Mouse (Mus musculus): ENCODE data around the gene Atp6v1b1. TPM values are rescaled to one million over a fixed set of nuclear protein-coding genes. Genes with fewer than 3 reads are reported as not detected.

Gene Atp6v1b1
- polyA plus RNA-seq, 1 experiment from 2014 or later: not detected

- Histone ChIP-seq H3K36me3 (no peaks in the 10 kb centered on the region), H3K9ac (no peak overlapping the region), H3K4me2 (replicated peaks) (no peak overlapping the region), H3K27ac (no peak overlapping the region), H3K4me3 (no peak overlapping the region), H3K27me3 (peaks cover 99% of the 10 kb centered on the region), H3K9me3 (no peaks in the 10 kb centered on the region), H3K4me1 (peaks cover 25% of the 10 kb centered on the region)
- WGBS: 7% methylated on average over 6 of the region's 6 CpGs
- ATAC-seq (ENCODE audit: low FRiP score, low read depth): no peak
These were observed 34.9 kb upstream of the Atp6v1b1 start for GRCm38 (mm10) chr6:83707738-83708510.

- under 1% methylated on average over 32 of the region's 32 CpGs for WGBS
- H3K4me2 ChIP-seq (replicated peaks): peak overlapping the region; percentile 80
- H3K4me1 ChIP-seq: peaks cover 29% of the 10 kb centered on the region
- peaks cover 99% of the 10 kb centered on the region for H3K27me3 ChIP-seq
- peak overlapping the region; percentile 47 for H3K4me3 ChIP-seq
- no peaks in the 10 kb centered on the region for H3K9me3 ChIP-seq
- no peaks in the 10 kb centered on the region for H3K36me3 ChIP-seq
- peak; percentile 45 for ATAC-seq (ENCODE audit: low FRiP score, low read depth)
- H3K27ac ChIP-seq: no peak overlapping the region
- H3K9ac ChIP-seq: no peak overlapping the region
These were observed 32.3 kb upstream of the Atp6v1b1 start for GRCm38 (mm10) chr6:83710361-83711066.

DNA sequence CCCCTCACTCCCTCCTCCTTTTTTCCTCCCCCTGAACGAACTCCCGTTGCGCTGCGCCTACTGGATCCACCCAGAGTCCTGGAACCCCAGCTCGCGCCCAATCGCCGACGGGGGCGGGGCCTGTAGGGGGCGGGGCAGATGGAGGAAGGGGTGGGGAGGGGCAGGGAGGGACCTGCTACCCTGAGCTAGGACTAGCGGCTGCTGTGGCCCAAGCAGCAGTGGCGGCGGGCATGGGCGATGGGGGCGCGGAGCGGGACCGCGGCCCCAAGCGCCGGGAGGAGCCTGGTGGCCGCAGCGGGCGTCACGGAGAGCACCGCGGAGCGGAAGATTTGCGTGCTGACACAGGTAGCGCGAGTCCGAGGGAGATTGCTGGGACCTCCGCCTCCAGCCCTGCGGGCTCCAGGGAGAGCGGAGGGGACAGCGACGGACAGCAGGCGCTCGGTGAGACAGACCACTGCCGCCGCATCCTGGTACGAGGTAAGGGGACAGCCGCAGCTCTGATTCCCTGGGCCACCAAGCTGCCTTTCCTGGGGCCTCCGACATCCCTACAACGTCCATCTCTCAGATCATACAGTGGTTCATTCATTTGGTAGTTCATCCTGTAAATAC lies 31.6 kb upstream of the Atp6v1b1 start, which contains the start of gene Vax2:
TSS of gene Vax2 (plus strand) at position 198 of the 609 bp plus-strand sequence.
- Histone ChIP-seq H3K36me3 (no peaks in the 10 kb centered on the region), H3K9ac (peak within 1 kb of the TSS; percentile 32; the same call in 1 of the 2 replicates), H3K4me3 (peak within 1 kb of the TSS; percentile 47), H3K9me3 (no peaks in the 10 kb centered on the region), H3K27me3 (peaks cover 99% of the 10 kb centered on the region), H3K4me1 (peaks cover 29% of the 10 kb centered on the region), H3K27ac (no peak within 1 kb of the TSS), H3K4me2 (replicated peaks) (peak within 1 kb of the TSS; percentile 80)
- under 1% methylated on average over 44 of the region's 46 CpGs for WGBS
- ATAC-seq (ENCODE audit: low FRiP score, low read depth): peak; percentile 88

DNA sequence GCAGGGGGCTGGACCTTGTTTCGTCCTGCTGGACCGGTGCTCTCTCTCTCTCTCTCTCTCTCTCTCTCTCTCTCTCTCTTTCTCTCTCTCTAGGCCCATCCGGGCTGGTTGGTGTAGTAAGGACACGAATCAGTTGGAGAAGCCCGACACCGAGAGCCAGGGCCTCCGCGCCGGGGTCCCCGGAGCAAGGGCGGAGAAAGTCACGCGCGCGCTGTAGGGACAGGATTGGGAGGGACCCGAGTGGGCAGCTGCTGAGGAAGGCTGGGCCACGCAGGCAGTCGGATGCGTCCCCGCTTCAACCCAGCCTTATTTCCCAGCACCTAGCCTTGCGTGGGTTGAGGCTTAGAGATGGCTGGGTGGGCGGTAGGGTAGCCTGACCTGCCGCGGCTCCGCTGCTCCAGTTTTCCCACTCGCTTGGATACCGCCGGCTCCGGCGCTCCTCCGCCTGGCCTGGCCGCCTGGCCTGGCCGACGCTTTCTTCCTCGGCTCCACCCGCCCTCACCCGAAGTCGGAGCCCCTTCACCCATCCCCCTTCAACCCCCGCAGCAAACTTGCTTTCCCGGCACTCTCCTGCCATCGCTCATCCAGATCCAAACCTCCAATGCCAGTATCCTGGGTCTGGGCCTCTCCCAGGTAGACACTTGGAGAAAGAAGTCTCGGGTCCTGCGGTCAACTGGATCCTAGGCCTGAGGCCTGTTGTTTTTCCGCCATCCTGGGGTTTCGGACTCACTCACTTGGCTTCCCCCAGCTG lies 30.9 kb upstream of the Atp6v1b1 start:
- H3K9ac ChIP-seq: peak overlapping the region; percentile 32; the same call in 1 of the 2 replicates
- no peaks in the 10 kb centered on the region for H3K9me3 ChIP-seq
- H3K4me1 ChIP-seq: peaks cover 29% of the 10 kb centered on the region
- peak overlapping the region; percentile 80 for H3K4me2 ChIP-seq (replicated peaks)
- H3K27ac ChIP-seq: no peak overlapping the region
- no peaks in the 10 kb centered on the region for H3K36me3 ChIP-seq
- H3K4me3 ChIP-seq: peak overlapping the region; percentile 47
- no peak for ATAC-seq (ENCODE audit: low FRiP score, low read depth)
- WGBS: 2% methylated on average over 44 of the region's 45 CpGs
- peaks cover 97% of the 10 kb centered on the region for H3K27me3 ChIP-seq

- Histone ChIP-seq H3K27me3 (peaks cover 97% of the 10 kb centered on the region), H3K4me3 (no peak overlapping the region), H3K9me3 (no peaks in the 10 kb centered on the region), H3K4me1 (peaks cover 29% of the 10 kb centered on the region), H3K9ac (no peak overlapping the region), H3K27ac (no peak overlapping the region), H3K4me2 (replicated peaks) (no peak overlapping the region), H3K36me3 (no peaks in the 10 kb centered on the region)
- ATAC-seq (ENCODE audit: low FRiP score, low read depth): no peak
- WGBS: 5% methylated on average over 12 of the region's 12 CpGs
These were observed 29.3 kb upstream of the Atp6v1b1 start for GRCm38 (mm10) chr6:83713271-83714136.

- Histone ChIP-seq H3K27me3 (peaks cover 96% of the 10 kb centered on the region), H3K9me3 (no peaks in the 10 kb centered on the region), H3K9ac (no peak overlapping the region), H3K4me1 (peaks cover 29% of the 10 kb centered on the region), H3K27ac (no peak overlapping the region), H3K36me3 (no peaks in the 10 kb centered on the region), H3K4me3 (peak overlapping the region; percentile 13), H3K4me2 (replicated peaks) (peak overlapping the region; percentile 27; the same call in 1 of the 2 replicates)
- no peak for ATAC-seq (ENCODE audit: low FRiP score, low read depth)
- 4% methylated on average over 34 of the region's 34 CpGs for WGBS
These were observed 28.3 kb upstream of the Atp6v1b1 start for GRCm38 (mm10) chr6:83714221-83715123.

DNA sequence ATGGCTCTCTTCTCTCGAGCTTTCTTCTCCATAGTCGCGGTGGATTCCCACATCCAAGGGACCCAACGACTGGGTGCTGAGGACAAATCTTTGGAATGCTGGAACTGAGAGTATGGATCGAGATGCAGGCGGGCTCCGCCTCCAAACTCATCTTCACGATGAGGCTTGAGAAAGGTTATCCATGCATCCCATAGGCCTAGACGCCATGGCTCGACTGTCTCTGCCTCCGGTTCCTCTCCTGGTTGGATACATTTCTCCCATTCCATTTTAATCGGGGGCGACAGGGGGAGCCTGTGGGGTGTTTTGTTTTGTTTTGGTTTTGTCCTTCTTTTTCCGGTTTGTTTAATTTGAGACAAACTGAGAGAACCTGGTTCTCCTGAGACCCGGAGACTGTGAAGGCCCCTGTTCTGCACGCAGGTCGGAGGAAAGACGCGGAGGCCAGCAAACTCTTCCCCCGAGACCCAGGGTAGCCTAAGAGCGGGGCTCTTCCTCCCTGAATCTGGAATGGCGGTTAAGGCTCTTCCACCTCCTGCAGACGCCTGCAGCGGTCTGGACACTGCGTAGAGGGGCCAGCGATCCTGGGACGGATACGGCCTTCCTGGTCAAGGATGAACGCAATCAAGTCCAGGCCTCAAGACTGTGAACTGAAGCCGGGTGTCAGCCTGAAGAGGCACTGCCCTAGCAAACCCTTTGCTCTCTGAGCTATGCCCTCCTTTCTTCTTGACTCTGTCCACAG lies 27.2 kb upstream of the Atp6v1b1 start:
- H3K36me3 ChIP-seq: no peaks in the 10 kb centered on the region
- whole genome bisulfite sequencing: 3% methylated on average over 30 of the region's 30 CpGs
- peak overlapping the region; percentile 13; the same call in 1 of the 2 replicates for H3K4me3 ChIP-seq
- H3K9ac ChIP-seq: no peak overlapping the region
- H3K27me3 ChIP-seq: peaks cover 96% of the 10 kb centered on the region
- no peak overlapping the region for H3K27ac ChIP-seq
- H3K4me1 ChIP-seq: peaks cover 23% of the 10 kb centered on the region
- 0 out of 2 replicates have a peak overlapping the region, but pooled peaks have one; percentile 14 for H3K4me2 ChIP-seq (replicated peaks)
- no peak for ATAC-seq (ENCODE audit: low FRiP score, low read depth)
- H3K9me3 ChIP-seq: no peaks in the 10 kb centered on the region

DNA sequence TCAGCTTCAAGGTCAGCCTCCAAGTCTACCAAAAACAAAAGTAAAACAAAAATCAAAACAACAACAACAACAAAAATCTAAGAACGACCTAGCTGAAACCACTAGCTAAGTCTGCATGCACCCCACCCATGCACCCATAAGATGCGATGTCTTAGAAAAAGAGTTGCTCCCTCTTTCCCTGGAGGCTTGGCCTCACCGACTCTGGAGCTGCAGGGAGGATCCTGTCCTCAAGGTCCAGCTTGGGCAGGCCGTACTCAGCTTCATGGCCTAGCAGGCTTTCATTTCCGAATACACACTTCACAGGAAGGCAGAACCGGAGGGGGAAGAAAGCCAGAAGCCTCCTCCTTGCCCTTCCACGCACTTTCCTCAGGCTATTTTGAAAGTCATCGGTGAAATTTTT lies 25.8 kb upstream of the Atp6v1b1 start:
- no peak for ATAC-seq (ENCODE audit: low FRiP score, low read depth)

DNA sequence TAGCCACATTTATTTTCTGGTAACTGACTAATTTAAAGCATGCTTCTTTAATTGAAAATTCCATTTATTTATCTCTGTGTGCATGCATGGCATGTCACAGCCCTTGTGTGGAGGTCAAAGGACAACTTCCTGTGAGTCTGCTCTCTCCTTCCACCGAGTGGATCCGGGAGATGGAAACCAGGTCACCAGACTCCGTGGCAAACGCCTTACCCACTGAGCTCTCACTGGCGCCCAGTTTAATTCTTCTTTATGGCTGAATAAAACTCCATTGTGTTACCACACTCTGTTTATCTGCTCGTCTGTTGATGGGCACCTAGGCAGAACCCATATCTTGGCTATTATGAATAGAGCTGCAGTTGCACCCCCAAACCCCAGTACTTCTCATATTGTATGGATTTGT lies 20.3 kb upstream of the Atp6v1b1 start:
- Histone ChIP-seq H3K36me3 (no peaks in the 10 kb centered on the region), H3K9me3 (no peaks in the 10 kb centered on the region), H3K9ac (no peak overlapping the region), H3K4me2 (replicated peaks) (no peak overlapping the region), H3K27ac (no peak overlapping the region), H3K4me3 (no peak overlapping the region), H3K4me1 (no peaks in the 10 kb centered on the region), H3K27me3 (peaks cover 61% of the 10 kb centered on the region)
- 10% methylated on average over 6 of the region's 6 CpGs for WGBS
- no peak for ATAC-seq (ENCODE audit: low FRiP score, low read depth)

More for the DNA sequence above, 25.8 kb upstream of the Atp6v1b1 start:
- Histone ChIP-seq H3K9ac (no peak overlapping the region), H3K27ac (no peak overlapping the region), H3K4me3 (no peak overlapping the region), H3K9me3 (no peaks in the 10 kb centered on the region), H3K36me3 (no peaks in the 10 kb centered on the region), H3K4me2 (replicated peaks) (no peak overlapping the region), H3K27me3 (peaks cover 96% of the 10 kb centered on the region), H3K4me1 (peaks cover 9% of the 10 kb centered on the region)
- 6% methylated on average over 8 of the region's 8 CpGs for WGBS

GRCm38 (mm10) chr6:83727178-83727577 lies 15.6 kb upstream of the Atp6v1b1 start:
- Histone ChIP-seq H3K27ac (no peak overlapping the region), H3K4me2 (replicated peaks) (no peak overlapping the region), H3K9me3 (no peaks in the 10 kb centered on the region), H3K27me3 (peaks cover 33% of the 10 kb centered on the region), H3K36me3 (no peaks in the 10 kb centered on the region), H3K4me1 (no peaks in the 10 kb centered on the region), H3K4me3 (no peak overlapping the region), H3K9ac (no peak overlapping the region)
- ATAC-seq (ENCODE audit: low FRiP score, low read depth): no peak
- 49% methylated on average over 4 of the region's 4 CpGs for WGBS
